Mouse (Mus musculus) testis, postnatal 10 days (tissue): ENCODE measurements around the gene Olfr45.
"Not testable (repeated sequence)": the region's sequence is repeated elsewhere in the genome, so short reads cannot be mapped to it uniquely, and the experiment has no call there.

ENCODE experiments used
- DNase-seq: peaks from one replicate; pipeline ENCODE4 v3.0.0; 2021; ENCODE audit warnings: low spot score

The Olfr45 gene

DNA sequence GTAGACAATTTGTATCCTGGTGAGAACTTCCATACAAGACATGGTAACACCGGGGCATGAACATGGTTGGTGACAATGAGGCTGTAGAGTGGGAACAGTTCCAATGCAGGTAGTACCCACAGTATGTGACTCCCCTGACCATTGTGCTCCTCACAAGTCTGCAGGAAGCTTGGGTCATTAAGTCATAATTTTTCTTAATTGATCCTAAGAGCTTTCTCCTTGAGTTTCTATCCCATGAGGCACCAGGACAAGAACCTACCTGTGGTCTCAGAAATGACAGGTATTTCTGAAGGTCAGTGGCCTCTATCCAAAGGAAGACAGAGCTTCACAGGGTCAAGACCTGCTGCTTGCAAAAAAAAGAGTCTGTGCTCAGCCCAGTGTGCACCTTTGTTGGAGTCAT lies at the start of gene Olfr45:
Olfr45 (plus strand) TSS at position 301 of the 400 bp plus-strand sequence.
- DNase-seq = no peak

DNA sequence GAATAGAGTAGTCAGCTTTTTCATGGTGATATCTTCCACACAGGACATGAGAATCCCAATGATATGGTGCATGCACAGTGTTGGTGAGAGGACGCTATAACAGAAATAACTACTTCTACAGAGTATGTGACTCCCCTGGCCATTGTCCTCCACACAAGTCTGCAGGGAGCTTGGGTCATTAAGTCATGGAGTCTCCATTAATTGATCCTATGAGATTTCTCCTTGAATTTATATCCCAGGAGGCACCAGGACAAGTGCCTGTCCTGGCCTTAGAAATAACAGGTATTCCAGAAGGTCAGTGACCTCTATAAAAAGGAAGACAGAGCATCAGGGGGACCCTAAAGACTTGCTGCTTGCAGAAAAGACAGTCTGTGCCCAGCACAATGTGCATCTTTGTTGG lies 35.6 kb upstream of the Olfr45 start, which contains the start of gene Olfr53:
Olfr53 (plus strand) TSS at position 301 of the 400 bp plus-strand sequence.
- DNase-seq = no peak

DNA sequence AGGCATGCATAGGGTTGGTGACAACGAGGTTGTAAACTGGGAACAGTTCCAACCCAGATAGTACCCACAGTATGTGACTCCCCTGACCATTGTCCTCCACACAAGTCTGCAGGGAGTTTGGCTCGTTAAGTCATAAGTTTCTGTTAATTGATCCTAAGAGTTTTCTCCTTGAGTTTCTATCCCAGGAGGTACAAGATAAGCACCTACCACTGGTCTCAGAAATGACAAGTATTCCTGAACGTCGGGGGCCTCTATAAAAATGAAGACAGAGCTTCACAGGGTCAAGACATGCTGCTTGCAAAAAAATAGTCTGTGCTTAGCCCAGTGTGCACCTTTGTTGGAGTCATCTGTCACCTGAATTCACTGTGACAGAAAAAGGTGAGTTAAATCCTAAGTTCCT lies 22.1 kb upstream of the Olfr45 start, which contains the start of gene Olfr539:
Olfr539 (plus strand) TSS at position 301 of the 400 bp plus-strand sequence.
- DNase-seq = no peak

DNA sequence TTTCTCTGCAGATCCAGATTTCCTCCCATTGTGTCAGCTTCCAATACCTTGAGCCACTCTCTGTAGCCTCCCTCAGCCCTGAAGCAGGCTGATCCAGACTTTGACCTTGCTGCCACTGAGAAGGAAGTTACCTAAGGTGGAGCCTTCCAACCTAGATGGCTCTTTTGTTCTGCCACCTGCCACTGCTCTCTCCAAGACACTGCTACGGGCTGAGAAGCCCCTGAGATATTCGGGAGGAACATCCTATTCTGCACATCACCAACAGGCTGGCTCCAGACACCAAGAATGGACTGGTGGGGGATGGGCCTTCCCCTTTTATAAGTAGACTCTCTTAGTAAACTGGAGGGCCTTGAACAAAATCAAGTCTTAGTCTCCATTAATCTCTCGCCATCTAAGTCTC lies 11.1 kb upstream of the Olfr45 start:
- DNase-seq = not testable (repeated sequence)

DNA sequence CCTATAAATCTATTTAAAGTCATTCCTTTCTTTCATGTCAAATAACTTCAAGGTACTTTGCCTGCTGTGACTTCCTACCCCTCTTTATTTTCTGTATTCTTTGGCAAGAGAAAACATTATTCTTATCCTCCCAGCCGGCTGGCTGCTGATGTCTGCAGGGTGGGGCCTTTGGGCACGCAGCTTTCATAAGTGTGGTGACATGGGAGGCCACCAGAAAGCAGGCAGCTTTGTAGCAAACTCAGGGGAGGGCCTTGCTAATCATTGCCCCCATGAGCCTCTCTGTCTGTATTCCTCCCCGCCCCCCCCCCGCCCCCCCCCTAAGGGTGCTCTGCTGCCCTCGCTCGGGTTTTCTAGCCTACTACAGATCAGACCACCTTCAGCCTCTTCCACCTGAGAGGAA lies 5.9 kb upstream of the Olfr45 start:
- no peak for DNase-seq

DNA sequence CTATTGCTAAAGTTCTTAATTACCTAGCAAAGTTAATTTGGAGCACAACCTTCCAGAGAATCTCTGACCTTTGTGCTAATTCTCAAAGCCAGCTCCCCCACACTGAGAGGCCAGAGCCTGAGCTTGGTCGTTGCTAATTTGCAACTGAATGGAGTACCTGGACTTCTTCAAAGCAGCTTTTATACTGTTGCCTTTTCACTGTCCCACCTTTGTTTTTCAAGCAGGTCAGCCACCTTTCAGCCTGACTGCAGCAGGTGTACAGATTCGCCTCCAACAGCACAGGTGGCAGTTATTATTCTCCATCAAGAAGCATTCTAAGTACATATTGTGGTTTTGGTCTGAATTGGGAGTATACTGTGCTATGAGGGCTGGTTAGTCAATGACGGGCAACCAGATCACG lies 2.2 kb upstream of the Olfr45 start:
- DNase-seq = not testable (repeated sequence)

DNA sequence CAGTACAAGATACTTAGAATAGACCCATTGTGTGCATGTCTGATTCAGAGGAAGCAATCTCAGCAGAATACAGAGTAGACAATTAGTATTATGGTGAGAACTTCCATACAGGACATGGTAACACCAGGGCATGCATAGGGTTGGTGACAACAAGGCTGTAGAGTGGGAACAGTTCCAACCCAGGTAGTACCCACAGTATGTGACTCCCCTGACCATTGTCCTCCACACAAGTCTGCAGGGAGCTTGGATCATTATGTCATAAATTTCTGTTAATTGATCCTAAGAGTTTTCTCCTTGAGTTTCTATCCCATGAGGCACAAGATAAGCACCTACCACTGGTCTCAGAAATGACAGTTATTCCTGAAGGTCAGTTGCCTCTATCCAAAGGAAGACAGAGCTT lies 15.2 kb downstream of the Olfr45 start, which contains the start of gene Olfr541:
Olfr541 (plus strand) TSS at position 301 of the 400 bp plus-strand sequence.
- DNase-seq = no peak

DNA sequence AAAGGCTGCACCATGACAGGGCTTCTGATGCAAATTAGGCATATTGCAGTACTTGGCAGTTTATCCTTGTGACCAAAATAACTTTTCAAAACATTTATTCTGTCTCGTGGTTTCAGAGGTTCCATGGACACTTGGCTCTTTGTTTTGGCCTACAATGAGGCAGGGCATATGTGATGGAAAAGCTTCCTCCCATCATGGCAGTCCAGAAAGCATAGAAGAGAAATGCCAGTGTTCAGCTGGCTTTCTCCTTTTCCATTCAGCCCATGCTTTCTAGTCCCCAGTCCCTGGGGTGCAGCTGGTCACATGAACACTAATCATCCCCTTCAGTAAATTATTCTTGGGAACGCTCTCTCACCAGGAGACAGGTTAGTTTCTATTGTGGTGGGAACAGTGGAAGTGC lies 24.6 kb downstream of the Olfr45 start:
- DNase-seq = no peak

DNA sequence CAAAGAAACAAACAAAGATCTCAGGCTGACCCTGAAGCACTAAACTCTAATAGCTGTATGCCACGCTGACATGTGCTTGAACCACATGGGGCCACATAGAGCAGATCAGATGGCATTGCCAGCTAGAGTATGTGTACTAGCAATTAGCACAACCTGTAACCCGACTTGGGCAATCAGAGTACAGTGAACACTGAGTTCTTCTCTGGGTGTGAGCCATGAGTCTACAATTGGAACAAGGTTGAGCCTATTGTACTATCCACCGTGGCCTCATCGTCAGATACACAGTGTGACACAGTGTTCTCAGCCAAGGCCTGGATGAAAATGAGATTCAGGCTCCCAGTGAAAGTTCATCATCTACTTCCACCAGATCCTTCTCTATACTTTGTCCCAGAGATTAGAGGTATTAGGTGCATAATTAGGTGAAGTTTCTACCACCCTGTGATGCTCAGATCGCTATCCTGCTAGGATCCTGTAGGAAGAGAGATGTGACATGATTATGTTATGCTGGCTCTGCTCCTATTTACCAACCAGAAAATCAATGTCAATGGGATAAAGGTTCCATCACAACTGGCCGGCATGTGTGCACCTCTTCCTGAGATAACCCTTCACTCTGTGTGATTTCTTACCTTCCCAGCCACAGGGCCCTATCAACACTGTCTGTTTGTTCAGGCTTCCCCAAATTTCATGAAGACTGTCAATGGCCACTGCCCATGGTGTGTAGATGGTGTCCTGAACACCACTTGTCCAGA lies 26.0 kb downstream of the Olfr45 start:
- DNase-seq = no peak

DNA sequence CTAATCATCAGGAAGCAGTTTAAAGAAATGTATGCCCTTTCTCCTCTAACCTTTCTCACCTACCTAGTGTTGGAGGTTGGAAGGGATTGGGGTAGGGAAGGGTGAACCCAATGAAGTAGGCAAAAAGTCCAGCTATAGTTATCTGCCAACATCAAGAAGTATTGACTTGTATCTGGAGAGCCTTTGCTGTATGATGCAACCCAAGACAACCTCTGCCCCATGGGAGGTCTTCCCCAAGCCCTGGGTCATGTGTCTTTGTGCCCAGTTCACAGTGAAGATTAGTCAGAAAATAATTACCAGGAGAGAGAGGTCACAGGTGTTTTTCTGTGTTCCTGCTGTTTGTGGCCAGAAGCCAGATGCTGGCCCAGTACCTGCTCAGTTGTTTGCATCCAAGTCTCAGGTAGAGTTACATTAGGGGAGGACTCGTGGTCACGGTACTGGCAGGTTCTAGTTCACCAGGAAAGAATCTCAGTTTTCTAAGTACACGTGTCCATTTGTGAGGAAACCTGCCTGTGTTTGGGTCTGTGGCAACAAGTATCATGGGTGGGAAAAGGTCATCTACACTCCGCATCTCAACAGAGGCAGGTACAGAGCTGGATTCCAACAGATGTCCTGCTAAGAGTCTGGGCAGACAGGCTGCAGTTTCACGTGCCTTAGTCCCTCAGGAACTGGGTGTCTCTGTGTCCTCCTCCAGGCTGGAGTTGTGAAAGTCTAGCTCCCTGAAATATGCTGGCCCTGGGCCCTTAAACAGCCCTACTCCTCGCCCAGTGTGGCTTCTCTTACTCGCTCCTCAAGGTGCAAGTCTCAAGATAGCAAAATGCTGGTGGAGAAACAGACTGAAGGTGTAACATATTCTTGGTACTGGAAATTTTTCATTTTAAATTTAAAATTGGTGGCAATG lies 35.7 kb downstream of the Olfr45 start:
- DNase-seq = no peak

DNA sequence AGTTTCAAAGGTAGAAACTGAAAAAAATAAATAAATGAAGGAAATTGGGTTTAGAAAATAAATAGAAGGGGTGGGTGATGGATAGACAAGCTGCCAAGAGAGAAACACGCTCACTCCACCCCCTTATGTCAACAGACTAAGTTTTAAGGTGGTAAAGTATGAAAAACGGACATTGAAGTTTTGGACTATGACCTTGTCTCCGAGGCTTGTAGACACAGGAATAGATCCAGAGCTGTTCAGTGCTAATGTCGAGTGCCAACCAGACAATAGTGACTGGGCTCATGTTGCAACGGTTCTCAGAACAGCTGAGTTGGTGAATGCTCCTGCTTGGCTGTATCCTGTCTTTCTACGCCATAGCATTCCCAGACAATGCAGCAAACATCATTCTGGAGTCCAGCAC lies 39.3 kb downstream of the Olfr45 start:
- DNase-seq = no peak

DNA sequence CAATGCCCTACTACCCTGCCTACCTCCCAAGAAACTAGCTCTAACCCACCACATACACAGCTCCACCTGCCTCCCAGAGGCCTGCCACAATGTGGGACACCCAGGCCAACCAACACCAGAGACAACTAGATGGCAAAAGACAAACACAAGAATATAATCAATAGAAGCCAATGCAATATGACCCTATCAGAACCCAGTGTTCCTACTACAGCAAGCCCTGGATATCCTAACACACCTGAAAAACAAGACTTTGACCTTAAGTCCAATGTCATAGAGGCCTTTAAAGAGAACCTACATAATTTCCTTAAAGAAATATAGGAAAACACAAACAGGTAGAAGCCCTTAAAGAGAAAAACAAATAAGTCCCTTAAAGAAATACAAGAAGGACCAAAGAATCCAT lies 43.8 kb downstream of the Olfr45 start:
- DNase-seq = no peak

DNA sequence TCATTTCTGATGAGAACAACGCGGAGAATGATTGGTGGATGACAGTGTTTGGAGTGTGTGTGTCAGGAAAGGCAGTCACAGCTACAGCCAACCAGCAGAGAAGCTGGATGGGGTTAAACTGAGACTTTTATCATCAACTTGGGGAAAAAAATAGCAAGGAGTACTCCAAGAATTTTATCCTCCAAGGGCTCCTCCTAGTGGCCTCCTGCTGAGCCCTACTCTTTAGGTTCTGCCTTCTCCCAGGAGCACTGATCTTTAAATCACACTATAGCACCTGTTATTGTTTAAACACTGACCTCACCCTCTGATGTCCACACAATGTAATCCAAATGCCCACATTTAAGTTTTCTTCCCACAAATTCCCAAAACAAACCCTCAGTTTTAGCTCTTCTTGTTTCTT lies 51.4 kb downstream of the Olfr45 start:
- no peak for DNase-seq
